Mouse (Mus musculus): ENCODE measurements around the gene Hist1h4c.

Gene Hist1h4c

GRCm38 (mm10) chr13:23698300-23698693, at the start of gene Hist1h4c:
Hist1h4c (minus strand) TSS chr13:23698454.
- peak; percentile 100 for DNase-seq (ENCODE audit: low spot score)

DNA sequence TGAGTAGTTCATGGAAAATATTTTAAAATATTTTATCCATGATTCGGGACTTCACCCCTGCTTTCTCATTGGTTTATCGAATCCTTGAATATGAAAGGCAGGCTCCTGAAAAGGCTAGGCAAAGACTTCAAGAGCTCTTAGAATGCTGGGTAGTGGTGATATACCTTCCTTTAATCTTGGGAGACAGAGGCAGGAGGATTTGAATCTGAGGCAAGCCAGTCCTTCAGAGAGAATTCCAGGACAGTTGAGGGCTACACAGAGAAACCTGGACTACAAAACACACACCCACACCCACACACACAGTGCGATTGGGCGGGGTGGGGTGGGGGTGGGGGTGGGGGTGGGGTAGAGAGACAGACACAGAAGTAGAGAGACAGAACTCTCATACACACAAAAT, 49.6 kb upstream of the Hist1h4c start:
- DNase-seq (ENCODE audit: low spot score) = no peak

GRCm38 (mm10) chr13:23747081-23747891, 49.0 kb upstream of the Hist1h4c start:
- DNase-seq (ENCODE audit: low spot score) = no peak

GRCm38 (mm10) chr13:23746201-23747080, 48.2 kb upstream of the Hist1h4c start, which contains the start of gene Hist1h2bb:
Hist1h2bb (plus strand) TSS chr13:23746734.
- DNase-seq (ENCODE audit: low spot score) = peak; percentile 83

DNA sequence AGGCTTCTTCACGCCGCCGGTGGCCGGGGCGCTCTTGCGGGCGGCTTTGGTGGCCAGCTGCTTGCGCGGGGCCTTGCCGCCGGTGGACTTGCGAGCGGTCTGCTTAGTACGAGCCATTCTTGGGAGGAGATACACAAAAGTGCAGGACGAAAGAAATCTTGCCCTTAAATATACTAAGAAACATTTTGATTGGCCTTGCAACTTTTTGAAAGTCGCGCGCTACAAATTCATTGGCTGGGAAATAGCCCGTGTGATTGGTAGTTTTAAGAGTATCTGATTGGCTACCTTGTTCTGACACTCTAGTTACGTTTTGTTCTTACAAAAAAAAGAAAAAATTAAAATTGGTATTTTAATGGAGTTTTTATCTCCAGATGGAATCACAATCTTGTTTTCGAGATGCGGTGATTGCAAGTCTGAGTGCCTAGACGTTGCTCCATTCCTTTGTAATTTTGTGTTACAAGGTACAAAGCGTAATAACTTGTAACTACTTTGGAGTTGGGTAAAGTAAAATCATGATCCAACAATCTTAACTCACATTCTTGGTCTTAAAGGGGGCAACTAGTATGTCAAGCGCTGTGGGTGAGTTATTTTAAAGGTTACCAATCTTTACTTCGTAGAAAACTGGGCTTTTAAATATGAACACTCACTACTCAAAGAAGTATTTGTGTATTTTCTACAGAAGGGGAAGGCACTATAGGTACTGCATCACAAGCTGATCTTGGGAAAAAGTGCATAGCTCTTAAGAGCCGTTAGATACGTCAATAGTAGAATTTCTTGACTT, 47.3 kb upstream of the Hist1h4c start, which contains the start of gene Hist1h3c:
Gene Hist1h3c, minus strand, starts transcription at position 222 of the 781 bp plus-strand sequence.
- DNase-seq (ENCODE audit: low spot score) = peak; percentile 80

DNA sequence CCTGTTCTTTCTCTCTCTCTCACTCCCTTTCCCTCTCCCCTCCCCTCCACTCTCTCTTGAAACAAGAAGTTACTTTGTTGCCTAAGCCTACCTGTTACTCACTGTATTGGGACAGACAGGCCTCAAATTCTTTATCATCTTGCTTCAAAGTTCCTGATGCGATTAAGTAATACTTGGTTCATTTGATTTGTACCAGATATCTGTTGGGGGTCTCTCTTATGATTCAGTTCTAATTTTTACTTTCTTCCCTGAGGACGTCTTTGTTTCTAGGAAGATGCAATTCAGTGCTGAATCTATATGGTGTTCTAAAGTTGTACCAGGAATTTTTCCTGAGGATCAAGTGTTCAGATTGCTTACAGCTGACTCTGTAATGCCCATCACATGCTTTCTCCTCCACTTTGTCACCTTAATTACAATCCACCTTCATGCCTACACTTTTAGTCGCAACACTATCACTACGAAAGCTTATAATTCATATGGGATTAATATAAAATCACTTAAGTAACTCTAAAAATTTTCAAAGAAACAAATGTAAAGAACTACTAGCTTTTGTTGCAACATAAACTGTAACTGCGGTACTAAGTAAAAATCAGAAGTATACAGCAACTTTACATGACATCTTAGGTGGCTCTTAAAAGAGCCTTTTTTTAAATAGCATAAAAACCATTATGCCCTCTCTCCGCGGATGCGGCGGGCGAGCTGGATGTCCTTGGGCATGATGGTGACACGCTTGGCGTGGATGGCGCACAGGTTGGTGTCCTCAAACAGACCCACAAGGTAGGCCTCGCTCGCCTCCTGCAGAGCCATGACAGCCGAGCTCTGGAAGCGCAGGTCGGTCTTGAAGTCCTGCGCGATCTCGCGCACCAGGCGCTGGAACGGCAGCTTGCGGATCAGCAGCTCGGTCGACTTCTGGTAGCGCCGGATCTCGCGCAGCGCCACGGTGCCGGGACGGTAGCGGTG, 46.4 kb upstream of the Hist1h4c start:
- DNase-seq (ENCODE audit: low spot score) = peak; percentile 72

- no peak for DNase-seq (ENCODE audit: low spot score)
These were observed 45.7 kb upstream of the Hist1h4c start for GRCm38 (mm10) chr13:23743963-23744362.

DNA sequence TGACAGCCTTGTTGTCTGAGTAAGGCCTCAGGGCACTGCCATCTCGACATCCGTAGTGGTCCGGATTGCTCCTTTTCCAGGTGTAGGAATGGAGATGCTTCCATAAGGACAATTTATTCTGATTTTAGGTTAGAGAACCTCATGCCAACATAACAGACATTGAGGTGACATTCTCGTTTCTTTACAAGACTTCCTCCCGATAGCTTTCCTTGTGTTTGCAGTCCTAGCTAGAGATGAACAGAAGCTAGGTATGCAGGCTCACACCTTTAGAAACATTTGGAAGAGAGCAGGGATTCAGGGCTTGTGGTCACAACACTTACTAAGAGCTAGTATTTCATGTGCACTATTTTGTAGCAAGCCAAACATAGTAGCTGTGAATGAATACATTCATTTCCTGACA, 45.0 kb upstream of the Hist1h4c start:
- no peak for DNase-seq (ENCODE audit: low spot score)

- no peak for DNase-seq (ENCODE audit: low spot score)
These were observed 43.8 kb upstream of the Hist1h4c start for GRCm38 (mm10) chr13:23742007-23742406.

- no peak for DNase-seq (ENCODE audit: low spot score)
These were observed 42.7 kb upstream of the Hist1h4c start for GRCm38 (mm10) chr13:23740910-23741309.

- DNase-seq (ENCODE audit: low spot score) = no peak
These were observed 42.1 kb upstream of the Hist1h4c start for GRCm38 (mm10) chr13:23740256-23740840.

GRCm38 (mm10) chr13:23739922-23740252, 41.6 kb upstream of the Hist1h4c start:
- no peak for DNase-seq (ENCODE audit: low spot score)

GRCm38 (mm10) chr13:23739069-23739921, 41.0 kb upstream of the Hist1h4c start:
- DNase-seq (ENCODE audit: low spot score) = peak; percentile 91

DNA sequence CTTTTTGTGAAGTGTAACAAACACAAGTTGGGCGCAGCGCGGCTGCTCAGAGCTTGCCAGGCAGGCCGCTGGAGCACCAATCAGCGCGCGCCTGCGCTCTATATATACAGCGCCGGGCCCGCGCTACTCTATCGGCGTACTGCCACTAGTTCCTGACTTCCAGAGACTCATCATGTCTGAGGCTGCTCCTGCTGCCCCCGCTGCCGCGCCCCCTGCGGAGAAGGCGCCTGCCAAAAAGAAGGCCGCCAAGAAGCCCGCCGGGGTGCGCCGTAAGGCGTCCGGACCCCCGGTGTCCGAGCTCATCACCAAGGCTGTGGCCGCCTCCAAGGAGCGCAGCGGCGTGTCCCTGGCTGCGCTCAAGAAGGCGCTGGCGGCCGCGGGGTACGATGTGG, 40.4 kb upstream of the Hist1h4c start, which contains the start of gene Hist1h1c:
Gene Hist1h1c, plus strand, starts transcription at position 132 of the 392 bp plus-strand sequence.
- peak; percentile 98 for DNase-seq (ENCODE audit: low spot score)

DNA sequence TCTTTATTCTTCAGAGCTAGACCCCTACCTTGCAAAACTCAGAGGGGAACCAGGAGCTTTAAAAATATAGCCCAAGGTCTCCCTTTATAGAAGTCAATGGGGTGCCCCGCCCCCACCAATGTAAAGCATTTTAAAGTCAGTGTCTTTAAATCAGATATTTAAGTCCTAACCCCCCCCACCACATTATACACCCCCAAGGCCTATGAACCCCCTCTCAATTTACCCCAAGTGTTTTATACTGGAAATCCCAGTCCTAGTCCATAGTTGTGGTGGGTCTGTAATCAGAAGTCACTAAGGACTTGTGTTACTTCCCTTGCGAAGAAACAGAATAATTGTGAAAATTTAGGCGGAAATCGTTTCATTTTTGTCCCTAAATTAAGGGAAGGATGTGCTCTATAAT, 39.8 kb upstream of the Hist1h4c start:
- no peak for DNase-seq (ENCODE audit: low spot score)

DNA sequence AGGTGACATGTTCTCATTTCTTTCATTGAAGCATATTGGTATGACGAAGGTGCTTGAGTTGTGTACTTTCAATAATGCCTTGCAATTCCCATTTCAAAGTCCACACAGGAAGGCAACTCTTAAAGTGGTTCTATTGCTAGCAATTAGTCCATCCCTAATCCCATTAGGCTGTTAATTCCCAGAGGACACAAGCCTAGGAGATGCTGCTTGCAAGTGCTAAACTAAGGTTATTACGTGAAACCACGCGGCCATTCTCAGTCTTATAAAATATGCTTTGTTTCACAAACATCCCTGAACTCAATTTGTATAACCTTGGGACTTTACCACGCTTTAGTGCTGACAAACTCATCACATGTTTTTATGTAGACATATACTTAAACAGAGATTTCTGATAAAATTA, 38.8 kb upstream of the Hist1h4c start:
- no peak for DNase-seq (ENCODE audit: low spot score)

- DNase-seq (ENCODE audit: low spot score) = no peak
These were observed 34.0 kb upstream of the Hist1h4c start for GRCm38 (mm10) chr13:23732156-23732804.

- no peak for DNase-seq (ENCODE audit: low spot score)
These were observed 32.2 kb upstream of the Hist1h4c start for GRCm38 (mm10) chr13:23730479-23730878.

DNA sequence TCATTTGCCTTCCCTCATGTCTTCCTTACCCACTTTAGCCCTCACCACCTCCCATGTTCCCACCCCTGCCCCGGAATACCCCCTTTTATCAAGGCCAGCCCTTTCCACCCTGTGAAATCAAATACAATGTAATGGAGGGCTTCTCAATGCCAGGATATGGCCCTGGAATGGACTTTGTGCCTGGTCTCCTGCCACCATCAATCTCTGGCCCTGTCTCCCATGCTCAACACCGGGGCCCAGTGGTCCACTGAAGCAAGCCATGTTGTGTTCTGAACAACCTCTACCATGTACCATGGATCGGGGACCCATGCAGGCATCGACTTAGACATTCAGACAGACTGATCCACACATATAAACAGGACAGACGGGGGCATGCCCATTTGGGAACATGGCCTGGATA, 31.5 kb upstream of the Hist1h4c start:
- DNase-seq (ENCODE audit: low spot score) = no peak
